Mouse (Mus musculus) hematopoietic stem cell, adult 5-6 weeks (primary cell): ENCODE results near the gene Ppm1b. TPM values are rescaled to one million over a fixed set of nuclear protein-coding genes. Genes with fewer than 3 reads are reported as not detected.
"Not testable (repeated sequence)": the region's sequence is repeated elsewhere in the genome, so short reads cannot be mapped to it uniquely, and the experiment has no call there.

Experiments
- ATAC-seq, 2 experiments: fragments of 125-278 bp in 1 of 2; replicated peaks in 1 of 2; 2 replicates each; pipeline ENCODE4 v1.8.0; 2016 to 2017; ENCODE audit warnings: inconsistent platforms in 2 of 2, mild to moderate bottlenecking in 2 of 2, moderate number of reproducible peaks in 2 of 2, low read depth in 1 of 2, moderate TSS enrichment in 1 of 2; ENCODE audit not compliant: low FRiP score in 2 of 2, poor library complexity in 2 of 2, severe bottlenecking in 2 of 2, insufficient read depth in 1 of 2, low TSS enrichment in 1 of 2
- total RNA-seq: library from RNA; stranded (forward); fragments of 172-1452, 232-1000 nt; gene quantifications from 2 replicates; pipeline ENCODE4 v1.2.3, GENCODE M21; 2017

The Ppm1b gene
- 58.0 and 61.5 TPM in 2 replicates for total RNA-seq

DNA sequence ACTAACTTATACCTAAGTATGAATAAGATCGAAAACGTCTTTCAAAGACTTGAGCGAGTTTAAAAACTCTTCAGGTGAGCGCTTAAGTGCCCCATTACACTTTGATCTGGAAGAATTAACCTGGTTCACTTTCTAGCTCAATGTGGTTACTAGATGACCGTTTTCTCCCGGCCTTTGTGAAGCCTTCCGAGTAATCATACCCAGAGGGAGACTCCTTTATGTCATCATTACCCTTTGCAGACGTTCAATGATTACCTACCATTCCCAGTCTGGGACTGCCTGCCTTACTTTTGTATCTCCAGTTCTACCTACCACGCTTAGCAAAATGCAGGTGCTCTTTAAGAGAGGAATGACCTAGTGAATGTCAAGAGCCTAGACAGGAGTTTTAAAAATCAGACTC, at the start of gene Ppm1b:
TSS of gene Ppm1b (plus strand) at position 301 of the 400 bp plus-strand sequence.
- no peak for ATAC-seq

GRCm38 (mm10) chr17:84921666-84922376, 34.7 kb upstream of the Ppm1b start:
- ATAC-seq = peak; percentile 27 to 45; a peak in 1 of 4 replicates

DNA sequence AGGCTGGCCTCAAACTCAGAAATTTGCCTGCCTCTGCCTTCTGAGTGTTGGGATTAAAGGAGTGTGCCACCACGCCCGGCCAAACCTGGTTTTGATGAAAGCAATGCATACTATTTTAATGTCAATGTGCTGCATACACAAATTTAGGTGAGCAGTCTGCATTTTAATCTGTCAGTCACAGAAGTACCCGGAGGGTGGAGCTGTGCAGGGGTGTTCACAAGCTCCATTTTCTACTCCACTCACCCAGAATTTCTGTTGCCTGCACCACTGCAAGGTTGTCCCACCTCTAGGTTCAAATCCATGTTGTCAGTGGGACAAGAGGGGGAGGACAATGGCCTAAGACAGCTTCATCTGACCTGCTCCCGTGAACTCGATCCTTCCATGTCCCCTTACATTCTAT, 31.8 kb upstream of the Ppm1b start:
- ATAC-seq = no peak

GRCm38 (mm10) chr17:84926233-84926632, 30.3 kb upstream of the Ppm1b start:
- no peak for ATAC-seq

DNA sequence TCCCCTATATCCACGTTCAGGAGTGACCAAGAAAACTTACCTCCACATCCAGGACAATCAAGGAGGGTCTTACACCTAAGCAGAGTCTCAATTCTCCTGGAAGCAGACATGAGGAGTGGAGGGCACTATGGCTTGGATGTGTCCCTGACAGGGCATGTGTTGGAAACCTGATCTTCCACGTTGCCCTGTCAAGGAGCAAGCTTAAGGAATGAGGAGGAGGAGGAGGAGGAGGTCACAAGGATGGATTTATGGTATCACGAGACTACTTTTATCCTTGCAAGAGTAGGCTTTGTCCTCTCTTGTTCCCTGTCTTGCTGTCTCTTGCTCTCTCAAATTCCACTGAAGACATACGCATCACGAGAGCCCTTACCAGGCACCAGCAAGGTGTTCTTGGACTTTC, 29.0 kb upstream of the Ppm1b start:
- no peak for ATAC-seq

DNA sequence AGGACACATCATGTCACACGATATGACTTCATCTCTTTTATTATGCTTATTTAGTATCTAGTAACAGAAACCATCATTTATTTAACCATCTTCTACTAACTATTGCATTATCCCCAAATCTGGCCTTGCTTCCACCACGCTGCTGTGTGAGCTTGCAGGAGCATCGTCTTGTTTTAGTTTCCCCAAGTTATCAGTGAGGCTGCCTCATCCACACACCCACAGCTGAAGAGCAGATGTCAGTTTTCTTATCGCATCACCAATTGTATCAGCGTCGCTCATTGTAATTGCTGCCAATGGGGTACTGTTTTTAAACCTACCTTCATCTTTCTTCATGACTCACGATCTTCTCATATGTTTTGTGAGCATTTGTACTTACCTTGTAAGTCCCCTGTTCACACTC, 23.6 kb upstream of the Ppm1b start:
- no peak for ATAC-seq

DNA sequence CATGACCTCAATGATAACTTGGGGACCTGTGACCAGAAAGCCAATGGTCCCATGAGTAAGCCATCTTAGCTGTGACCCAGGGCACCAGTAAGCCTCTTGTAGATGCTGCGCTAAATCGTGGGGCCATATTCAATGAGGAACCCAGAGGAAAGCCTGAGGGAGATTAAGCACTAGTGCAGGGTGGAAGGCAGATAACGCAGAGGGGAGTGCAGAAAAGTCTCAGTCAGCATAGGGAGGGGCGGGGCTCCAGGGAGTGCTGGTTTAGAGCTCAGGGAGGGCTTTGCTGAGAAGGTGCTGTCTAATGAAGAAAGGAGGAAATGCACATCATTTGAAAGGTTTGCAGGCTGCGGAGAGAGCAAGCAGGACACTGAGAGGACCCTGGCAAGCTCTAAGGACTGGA, 22.6 kb upstream of the Ppm1b start:
- ATAC-seq = peak; percentile 27 to 51; a peak in 2 of 4 replicates

DNA sequence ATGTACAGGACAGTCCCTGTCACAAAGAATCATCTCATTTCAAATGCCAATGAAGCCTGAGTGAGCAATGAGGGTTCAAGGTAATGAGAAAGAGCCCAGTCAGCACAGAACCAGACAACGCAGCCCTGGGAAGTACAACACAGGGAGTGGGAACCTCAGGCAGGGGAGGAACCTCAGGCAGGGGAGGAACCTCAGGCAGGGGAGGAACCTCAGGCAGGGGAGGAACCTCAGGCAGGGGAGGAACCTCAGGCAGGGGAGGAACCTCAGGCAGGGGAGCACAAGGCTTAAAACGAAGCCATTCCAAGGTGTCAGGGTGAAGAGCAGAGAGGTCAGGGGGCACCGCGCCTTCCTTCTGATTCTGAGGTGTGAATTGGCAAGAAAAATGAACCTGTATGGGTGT, 20.9 kb upstream of the Ppm1b start:
- not testable (repeated sequence) for ATAC-seq

DNA sequence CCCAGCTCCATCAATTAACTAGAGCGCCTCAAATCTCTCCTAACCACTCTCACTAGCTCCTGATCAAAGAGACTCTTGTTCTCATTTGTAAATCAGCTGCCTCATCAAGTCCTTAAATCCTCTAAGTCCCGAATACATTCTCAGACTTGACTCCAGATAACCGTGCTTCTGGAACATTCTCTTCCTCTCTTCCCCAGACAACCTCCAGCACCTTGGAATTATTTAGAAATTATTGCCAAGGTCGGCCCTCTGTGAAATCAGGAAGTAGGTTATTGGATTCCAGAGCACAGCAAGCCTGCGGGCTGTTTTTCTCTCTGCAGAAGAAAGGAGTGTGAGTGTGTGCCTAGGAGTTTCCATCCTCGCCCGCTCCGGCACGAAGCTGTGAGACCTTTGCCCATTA, 20.2 kb upstream of the Ppm1b start:
- ATAC-seq = no peak

DNA sequence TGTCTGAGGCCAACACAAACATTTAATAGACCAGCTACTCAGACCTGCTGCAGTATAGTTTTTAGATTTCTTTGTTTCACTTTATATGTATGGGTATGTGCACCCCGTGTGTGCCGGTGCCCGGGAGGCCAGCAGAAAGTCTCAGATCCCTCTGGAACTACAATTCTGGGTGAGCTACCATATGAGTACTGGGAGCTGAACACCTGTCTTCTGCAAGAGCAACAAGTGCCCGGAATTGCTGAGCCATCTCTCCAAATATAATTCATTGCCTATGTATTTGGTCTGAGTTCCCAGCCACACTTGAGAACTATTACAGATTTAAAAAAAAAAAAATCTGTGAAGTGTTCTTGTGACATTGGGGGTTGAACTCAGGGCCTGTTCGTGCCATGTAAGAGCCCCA, 19.7 kb upstream of the Ppm1b start:
- ATAC-seq = no peak

- no peak for ATAC-seq
Observed at GRCm38 (mm10) chr17:84937220-84937619, 19.3 kb upstream of the Ppm1b start.

DNA sequence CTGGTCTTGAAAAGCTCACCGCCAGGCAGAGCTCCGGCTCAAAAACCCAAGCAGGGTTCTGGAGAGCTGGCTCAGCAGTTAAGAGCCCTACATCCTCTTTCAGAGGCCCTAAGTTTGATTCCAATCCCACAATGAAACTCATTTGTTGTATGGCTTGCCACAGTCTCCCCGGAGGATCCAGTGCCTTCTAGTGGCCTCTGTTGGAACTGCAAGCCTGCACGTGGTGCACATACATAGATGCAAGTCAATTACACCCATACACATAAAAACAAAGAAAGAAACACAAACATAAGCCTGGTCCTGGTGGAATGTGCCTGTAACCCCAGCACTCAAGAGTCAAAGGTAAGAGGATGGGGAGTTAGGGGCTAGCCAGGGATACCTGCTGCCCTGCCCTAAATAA, 18.3 kb upstream of the Ppm1b start:
- ATAC-seq = no peak

GRCm38 (mm10) chr17:84940017-84940731, 16.4 kb upstream of the Ppm1b start:
- no peak for ATAC-seq

- no peak for ATAC-seq
Observed at GRCm38 (mm10) chr17:84941291-84941868, 15.2 kb upstream of the Ppm1b start.

DNA sequence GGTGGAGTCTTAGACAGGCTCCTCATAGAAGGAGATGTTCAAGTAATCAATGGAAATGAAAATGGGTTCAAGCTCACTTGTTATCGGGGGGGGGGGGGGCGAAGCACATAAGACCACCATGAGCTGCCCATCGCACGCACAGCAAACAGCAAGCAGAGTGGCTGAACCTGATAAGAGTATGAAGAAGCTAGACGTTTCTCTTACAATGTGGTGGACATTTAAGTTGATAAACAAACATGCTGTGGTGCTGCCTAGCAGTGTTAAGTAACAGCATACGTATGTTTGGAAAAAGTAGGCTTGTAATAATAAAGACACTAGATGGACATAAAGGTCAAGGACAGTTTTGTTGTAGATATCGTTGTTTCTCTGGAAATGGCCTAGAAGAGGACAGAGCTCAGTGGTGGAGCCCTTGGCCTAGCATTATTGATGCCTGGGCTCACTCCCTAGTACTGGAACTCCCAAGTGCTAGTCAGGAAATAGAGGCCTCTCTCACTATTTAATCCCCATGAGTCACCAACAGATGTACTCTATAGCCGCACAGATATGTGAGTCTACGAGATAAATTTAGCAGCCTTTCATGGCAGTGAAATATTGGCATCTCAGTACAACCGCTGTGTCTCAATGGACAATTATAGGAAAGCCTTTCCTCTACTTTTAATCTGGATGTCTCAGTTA, 14.0 kb upstream of the Ppm1b start:
- no peak; a peak in 2 of 4 replicates for ATAC-seq

DNA sequence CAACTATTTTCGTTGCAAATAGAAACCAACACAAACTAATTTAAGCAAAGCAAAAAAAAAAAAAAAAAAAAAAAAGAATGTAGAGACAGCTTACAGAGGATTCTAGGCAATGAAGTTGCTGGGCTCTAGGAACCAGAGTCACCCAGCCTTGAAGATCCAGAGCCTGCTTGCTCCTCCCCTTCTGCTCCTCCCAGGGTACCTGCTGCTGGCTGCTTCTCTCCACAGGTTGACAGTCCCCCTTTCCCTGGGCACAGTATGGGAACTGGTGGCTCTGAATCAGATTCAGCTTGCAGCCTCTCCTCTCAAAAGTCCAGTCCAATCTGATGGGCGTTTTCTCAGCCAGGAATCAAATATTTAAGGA, 13.5 kb upstream of the Ppm1b start:
- no peak for ATAC-seq

DNA sequence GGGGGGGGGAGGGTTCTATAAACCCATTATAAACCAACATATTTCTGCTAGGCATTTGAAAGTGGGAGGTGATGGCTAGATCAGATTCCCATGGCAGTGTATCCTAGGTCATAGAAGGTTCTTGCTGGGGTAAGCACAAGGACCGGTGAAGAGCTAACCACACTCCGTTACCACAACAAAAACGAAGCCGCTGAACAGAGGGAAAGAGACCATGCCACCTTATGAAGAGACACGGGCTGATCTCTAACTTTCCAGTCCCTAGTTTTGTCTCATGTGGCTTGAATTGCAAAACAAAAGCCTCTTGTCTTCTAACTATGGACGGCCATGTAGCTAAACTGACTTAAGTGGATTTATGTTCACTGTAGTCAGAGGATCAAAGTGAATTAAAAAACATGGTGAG, 12.2 kb upstream of the Ppm1b start:
- ATAC-seq = no peak

DNA sequence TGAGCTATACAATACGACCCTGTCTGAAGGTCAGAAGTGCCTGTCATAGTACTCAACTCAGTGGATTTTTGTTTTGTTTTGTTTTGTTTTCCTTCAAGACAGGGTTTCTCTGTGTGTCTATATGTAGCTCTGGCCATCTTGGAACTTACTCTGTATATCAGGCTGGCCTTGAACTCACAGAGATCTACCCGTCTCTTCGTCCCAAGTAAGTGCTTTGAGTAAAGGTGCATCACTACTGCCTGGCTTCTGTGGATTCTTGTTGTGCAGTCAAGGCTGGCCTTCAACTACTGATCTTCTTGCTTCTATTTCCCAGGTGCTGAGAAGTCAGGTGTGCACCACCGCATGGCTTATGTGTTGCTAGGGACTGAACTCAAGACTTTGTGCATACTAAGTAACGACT, 4.0 kb upstream of the Ppm1b start:
- ATAC-seq = no peak
